Mouse (Mus musculus): ENCODE results near the gene Hcst. TPM values are rescaled to one million over a fixed set of nuclear protein-coding genes. Genes with fewer than 3 reads are reported as not detected.
A peak's percentile ranks its signal among the peaks of the same experiment; 100 is the strongest.

The Hcst gene
- 1 to 10 TPM; 1.8 to 2.0 TPM for total RNA-seq (2021)
- long read RNA-seq, experiment 1, partial matches to known transcripts = 0 of 1 reads
- long read RNA-seq, experiment 1, other reads (novel, unspliced or antisense) = 1 of 1 reads
- long read RNA-seq, experiment 2, partial matches to known transcripts = 0 of 1 reads
- long read RNA-seq, experiment 2, other reads (novel, unspliced or antisense) = 1 of 1 reads

- DNase-seq = no peak
Observed at GRCm38 (mm10) chr7:30419561-30420499, at the start of gene Hcst. Gene Hcst, minus strand, starts transcription at chr7:30419854.

- no peak for DNase-seq
Observed at GRCm38 (mm10) chr7:30464816-30465300, 45.2 kb upstream of the Hcst start.

GRCm38 (mm10) chr7:30463996-30464395 is 44.3 kb upstream of the Hcst start:
- no peak for DNase-seq

GRCm38 (mm10) chr7:30463568-30463967 is 43.9 kb upstream of the Hcst start:
- no peak for DNase-seq

- no peak for DNase-seq
Observed at GRCm38 (mm10) chr7:30459484-30459883, 39.8 kb upstream of the Hcst start.

- DNase-seq = no peak
Observed at GRCm38 (mm10) chr7:30457629-30458330, 38.1 kb upstream of the Hcst start, which contains the start of the genes Kirrel2 and Nphs1. Gene Kirrel2, minus strand, starts transcription at chr7:30457690. Gene Nphs1, plus strand, starts transcription at chr7:30458315.

- no peak for DNase-seq
Observed at GRCm38 (mm10) chr7:30456911-30457628, 37.4 kb upstream of the Hcst start.

GRCm38 (mm10) chr7:30456487-30456886 is 36.8 kb upstream of the Hcst start:
- no peak for DNase-seq

GRCm38 (mm10) chr7:30454259-30454658 is 34.6 kb upstream of the Hcst start:
- no peak for DNase-seq

GRCm38 (mm10) chr7:30453766-30454165 is 34.1 kb upstream of the Hcst start:
- DNase-seq = no peak

- no peak for DNase-seq
Observed at GRCm38 (mm10) chr7:30453327-30453726, 33.7 kb upstream of the Hcst start.

- no peak for DNase-seq
Observed at GRCm38 (mm10) chr7:30450241-30450640, 30.6 kb upstream of the Hcst start.

- DNase-seq = peak; percentile 75 to 86
Observed at GRCm38 (mm10) chr7:30444971-30445751, 25.5 kb upstream of the Hcst start, which contains the start of gene Aplp1. Gene Aplp1, minus strand, starts transcription at chr7:30445535.

- peak; percentile 74 for DNase-seq
Observed at GRCm38 (mm10) chr7:30444154-30444970, 24.7 kb upstream of the Hcst start.

GRCm38 (mm10) chr7:30443696-30444095 is 24.0 kb upstream of the Hcst start:
- no peak for DNase-seq

- DNase-seq = peak; percentile 63 to 73
Observed at GRCm38 (mm10) chr7:30440697-30441096, 21.0 kb upstream of the Hcst start.

GRCm38 (mm10) chr7:30439734-30440133 is 20.1 kb upstream of the Hcst start:
- DNase-seq = no peak

- no peak for DNase-seq
Observed at GRCm38 (mm10) chr7:30436879-30437278, 17.2 kb upstream of the Hcst start.

- no peak for DNase-seq
Observed at GRCm38 (mm10) chr7:30435156-30435555, 15.5 kb upstream of the Hcst start.

- DNase-seq = no peak
Observed at GRCm38 (mm10) chr7:30434701-30435100, 15.0 kb upstream of the Hcst start.
